Comparison of ENCODE assay signal across 8 mouse cellular contexts in genomic region chr3:151566629-151567028, GRCm38 (mm10).
A peak's percentile ranks its signal among the peaks of the same experiment; 100 is the strongest.
DNase-seq lines count a peak whose midpoint lies in the region; ATAC-seq and TF ChIP-seq lines count a peak whose summit lies in the region.

No protein-coding gene starts in this region.

- DNase-seq in frontal cortex, postnatal 10 days (ENCODE audit: low spot score in 2 of 2): no peak
- peak; percentile 28 for DNase-seq in liver, adult 2 months (ENCODE audit: extremely low read depth, low read depth, low spot score)
- DNase-seq in liver, embryonic 11.5 days (ENCODE audit: low spot score): no peak
- peak; percentile 2 for DNase-seq in c-Kit-positive CD71-positive TER-119-positive erythroid progenitor cells, embryonic 14.5 days (ENCODE audit: low spot score)
- peak; percentile 41 for DNase-seq in lung, postnatal 36 days
- DNase-seq in testis, postnatal 14 days (ENCODE audit: low spot score): no peak
- no peak for DNase-seq in T-cell, adult 2 months (ENCODE audit: low spot score)

- no peaks in the 10 kb centered on the region for H3K36me3 ChIP-seq in liver, adult 2 months (ENCODE audit: control insufficient read depth, insufficient read depth, low read length)
- no peaks in the 10 kb centered on the region for H3K36me3 ChIP-seq in liver, embryonic 11.5 days (ENCODE audit: control insufficient read depth, insufficient read depth, low read length)

- no peak for TF ChIP-seq POLR2A in liver, adult 2 months (IDR thresholded peaks at IDR 0.05; ENCODE audit: extremely low read depth, insufficient read depth, low read length)

- H3K4me2 ChIP-seq in liver, embryonic 11.5 days: no peak overlapping the region

- no peak overlapping the region for H3K27ac ChIP-seq in liver, adult 2 months (replicated peaks; ENCODE audit: insufficient read depth, low read depth, low read length)
- H3K27ac ChIP-seq in liver, embryonic 11.5 days (ENCODE audit: low read depth, low read length): no peak overlapping the region

- 57% methylated on average over 5 of the region's 5 CpGs for WGBS in liver, adult 2 months
- WGBS in liver, embryonic 11.5 days: 64% methylated on average over 5 of the region's 5 CpGs

- TF ChIP-seq CTCF in liver, adult 2 months (IDR thresholded peaks at IDR 0.05; ENCODE audit: low read depth, low read length): peak; percentile 49

- H3K79me2 ChIP-seq in liver, adult 2 months (ENCODE audit: control insufficient read depth, insufficient read depth, low read length): no peaks in the 10 kb centered on the region

- no peak overlapping the region for H3K9ac ChIP-seq in liver, adult 2 months (ENCODE audit: low read depth, low read length)
- no peak overlapping the region for H3K9ac ChIP-seq in liver, embryonic 11.5 days (ENCODE audit: low read depth, low read length)

- H3K27me3 ChIP-seq in liver, adult 2 months (ENCODE audit: control insufficient read depth, insufficient read depth, low read length): no peaks in the 10 kb centered on the region
- H3K27me3 ChIP-seq in liver, embryonic 11.5 days (replicated peaks; ENCODE audit: control insufficient read depth, insufficient read depth, low read length): no peaks in the 10 kb centered on the region

- no peak overlapping the region for H3K4me3 ChIP-seq in liver, adult 2 months (ENCODE audit: insufficient read depth, low read depth, low read length)
- no peak overlapping the region for H3K4me3 ChIP-seq in liver, embryonic 11.5 days (ENCODE audit: low read depth, low read length)

- H3K4me1 ChIP-seq in liver, adult 2 months (ENCODE audit: control insufficient read depth, insufficient read depth, low read length): no peaks in the 10 kb centered on the region
- H3K4me1 ChIP-seq in liver, embryonic 11.5 days (replicated peaks; ENCODE audit: control insufficient read depth, insufficient read depth, low read length): no peaks in the 10 kb centered on the region

- no peaks in the 10 kb centered on the region for H3K9me3 ChIP-seq in liver, embryonic 11.5 days (ENCODE audit: control insufficient read depth, low read length)

- 0 out of 2 replicates have a peak, but pooled peaks have one; percentile 38 for ATAC-seq in frontal cortex, adult (ENCODE audit: low TSS enrichment)
- ATAC-seq in liver, embryonic 11.5 days (replicated peaks; ENCODE audit: low FRiP score): no peak

Comparison
In these comparisons a context has a peak if more than half of its experiments do, and no peak if none do; other contexts are left out.
1. DNase-seq: peak in liver, adult 2 months (single experiment), c-Kit-positive CD71-positive TER-119-positive erythroid progenitor cells, embryonic 14.5 days (single experiment) and lung, postnatal 36 days (single experiment); none in frontal cortex, postnatal 10 days (0 of 2), liver, embryonic 11.5 days (single experiment), testis, postnatal 14 days (single experiment) and T-cell, adult 2 months (single experiment).